Mouse (Mus musculus): ENCODE results near the gene Kctd12.
A peak's percentile ranks its signal among the peaks of the same experiment; 100 is the strongest.

The Kctd12 gene

DNA sequence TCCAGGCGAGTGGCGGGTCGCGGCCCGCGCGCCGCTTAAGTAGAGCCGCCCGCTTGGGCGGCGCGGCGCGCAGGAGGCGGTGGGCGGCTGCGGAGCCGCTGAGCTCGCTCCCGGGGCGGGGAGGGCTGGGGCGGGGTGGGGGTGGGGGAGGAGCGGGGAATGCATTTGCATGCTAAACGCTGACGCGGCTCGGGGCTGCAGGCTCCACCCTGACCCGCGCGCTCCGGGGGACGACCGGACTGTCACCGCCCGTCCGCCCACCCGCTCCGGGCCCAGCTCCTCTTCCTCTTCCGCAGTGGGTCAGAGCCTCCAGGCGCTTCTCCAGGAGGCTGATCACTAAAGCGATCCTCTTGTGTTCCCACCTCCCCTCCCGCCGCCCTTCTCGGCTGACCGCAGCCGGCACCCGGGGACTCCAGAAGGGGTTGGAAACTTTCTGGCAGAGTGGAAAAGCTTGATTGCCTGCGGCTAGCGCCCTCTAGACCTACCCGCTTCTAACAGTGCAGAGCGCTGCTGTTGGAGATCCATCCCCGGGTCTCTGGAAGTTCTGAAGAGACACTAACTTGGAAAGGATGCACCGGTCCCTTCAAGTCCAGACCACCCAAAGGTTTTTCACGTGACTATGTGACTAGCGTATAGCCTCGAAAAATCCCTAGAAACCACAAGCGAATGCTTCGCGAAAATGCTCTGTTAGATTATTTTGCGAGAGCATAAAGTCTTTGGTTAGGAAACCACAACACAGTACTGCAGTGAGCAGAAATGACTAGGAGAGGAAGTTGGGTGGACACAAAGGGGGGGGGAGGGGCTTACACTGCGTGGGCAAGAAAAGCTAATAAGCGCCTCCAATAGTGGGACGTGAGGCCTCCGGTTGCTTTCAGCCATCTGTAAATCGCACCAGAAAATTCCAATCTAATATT lies at the start of gene Kctd12:
Kctd12 (minus strand) TSS at position 11 of the 914 bp plus-strand sequence.
- DNase-seq = peak; percentile 86 to 93

DNA sequence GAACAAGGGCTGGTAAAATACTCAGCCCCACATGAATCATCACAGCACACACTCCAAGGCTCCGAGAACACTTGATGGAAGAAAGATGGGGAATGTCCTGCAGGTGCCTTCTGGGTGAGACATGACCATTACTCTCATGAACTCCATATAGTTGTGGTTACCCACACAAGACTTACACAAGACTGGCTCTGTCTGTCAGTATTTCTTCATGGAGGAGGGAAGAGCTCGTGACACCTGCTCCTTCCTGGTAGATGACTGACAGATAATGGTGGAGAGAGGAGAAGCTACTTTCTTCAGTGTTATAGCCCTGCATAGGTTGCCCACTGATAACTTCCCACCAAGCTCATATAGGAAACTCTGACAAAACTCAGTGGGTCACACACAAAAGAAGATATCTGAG lies 46.8 kb upstream of the Kctd12 start:
- DNase-seq = no peak

DNA sequence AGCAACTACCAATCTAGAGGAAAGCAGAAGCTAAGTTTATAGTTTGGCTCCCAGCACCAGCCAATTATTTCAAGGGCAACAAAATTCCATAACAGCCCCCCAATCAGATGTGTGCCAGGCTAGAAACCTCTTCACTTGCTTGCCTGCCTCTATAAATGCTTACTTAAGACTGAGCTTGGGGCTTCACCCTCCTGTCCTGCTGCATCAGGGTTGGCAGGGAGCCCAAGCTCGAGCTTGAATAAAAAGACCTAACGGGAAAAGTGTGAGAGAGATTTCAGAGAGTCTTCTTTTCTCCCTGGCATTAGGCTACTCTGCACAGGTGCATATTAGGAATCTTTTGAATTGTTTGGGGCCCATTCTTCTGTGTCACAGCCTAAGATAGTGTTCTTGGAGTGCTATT lies 37.6 kb upstream of the Kctd12 start:
- DNase-seq = peak; percentile 33 to 34

DNA sequence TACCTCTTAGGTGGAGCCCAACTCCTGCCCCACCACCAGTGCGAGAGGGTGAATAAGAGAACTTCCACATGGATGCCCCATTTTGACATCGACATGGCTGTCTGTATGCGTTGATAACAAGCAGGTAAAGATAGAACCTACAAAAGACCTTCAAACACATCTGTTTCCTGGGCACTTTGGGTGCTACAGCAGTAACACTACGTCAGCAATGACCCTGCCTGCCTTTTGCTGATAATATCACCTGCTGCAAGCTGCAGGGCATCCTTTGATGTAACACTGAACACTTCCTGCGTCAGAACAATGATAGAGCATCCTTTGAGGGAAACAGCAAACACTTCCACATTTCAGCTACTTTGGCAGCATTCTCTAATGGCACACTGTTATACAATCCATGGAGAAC lies 34.6 kb upstream of the Kctd12 start:
- DNase-seq = no peak

DNA sequence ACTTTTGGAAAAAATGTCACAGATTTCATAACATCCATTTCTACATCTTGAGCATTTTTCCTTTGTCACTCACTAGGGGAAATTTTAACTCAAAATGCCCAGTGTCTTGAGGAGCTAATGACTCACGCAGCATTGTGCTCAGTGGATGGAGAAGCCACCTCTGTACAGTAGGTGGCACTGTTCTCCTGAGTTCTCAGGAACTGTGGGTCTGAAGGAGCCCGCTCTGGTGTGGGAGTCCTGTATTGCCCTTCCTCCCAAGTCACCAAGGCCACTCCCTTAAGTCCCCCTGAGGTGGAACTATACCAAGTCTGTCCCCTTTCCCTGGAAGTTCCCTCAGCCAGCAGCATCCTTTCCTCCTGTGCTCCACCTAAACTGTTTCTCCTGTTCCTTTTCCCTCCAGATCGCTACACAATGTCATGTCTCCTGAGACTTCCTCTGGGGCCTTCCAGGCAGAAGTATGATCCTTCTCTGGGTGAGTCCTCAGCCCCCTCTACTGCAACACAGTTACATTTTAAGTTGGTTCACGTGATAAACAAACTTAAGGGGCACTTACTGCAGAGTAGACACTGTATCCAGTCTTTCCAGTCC lies 30.2 kb upstream of the Kctd12 start:
- DNase-seq = peak; percentile 69 to 80

DNA sequence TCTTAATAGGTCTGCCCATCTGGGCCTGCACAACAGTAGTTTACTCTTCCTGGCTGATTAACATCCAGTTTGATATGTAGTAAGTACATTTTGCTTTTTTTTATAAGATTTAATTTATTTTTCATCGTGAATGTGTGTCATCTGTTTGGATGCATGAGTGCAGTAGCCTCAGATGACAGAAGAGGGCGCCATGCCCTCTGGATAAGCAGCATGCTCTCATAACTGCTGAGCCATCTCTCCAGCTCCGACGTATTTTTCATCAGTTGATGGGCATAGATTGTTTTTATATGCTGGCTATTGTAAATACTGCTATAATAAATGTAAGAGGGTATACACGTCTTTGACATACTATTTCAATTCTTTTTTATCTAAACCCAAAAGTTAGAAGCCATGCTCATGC lies 29.3 kb upstream of the Kctd12 start:
- DNase-seq = peak; percentile 54

DNA sequence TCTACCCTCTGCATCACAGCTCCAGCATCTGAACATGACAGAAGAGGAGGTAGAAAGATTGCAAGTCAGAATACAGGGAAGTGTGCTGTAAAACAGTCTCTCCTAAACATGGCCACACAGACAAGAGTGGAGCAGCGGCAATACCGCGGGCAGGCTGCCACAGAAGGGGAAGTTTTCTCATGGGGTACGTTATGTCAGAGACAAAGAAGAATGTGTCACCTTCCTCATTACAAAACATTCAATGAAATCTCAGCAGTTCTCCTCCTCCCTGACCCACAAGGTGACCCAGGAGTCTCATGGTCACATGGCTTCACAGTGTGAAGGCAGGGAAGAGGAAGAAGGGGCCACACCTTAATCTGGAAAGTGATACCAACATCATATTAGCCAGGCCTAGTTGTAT lies 25.3 kb upstream of the Kctd12 start:
- no peak for DNase-seq

DNA sequence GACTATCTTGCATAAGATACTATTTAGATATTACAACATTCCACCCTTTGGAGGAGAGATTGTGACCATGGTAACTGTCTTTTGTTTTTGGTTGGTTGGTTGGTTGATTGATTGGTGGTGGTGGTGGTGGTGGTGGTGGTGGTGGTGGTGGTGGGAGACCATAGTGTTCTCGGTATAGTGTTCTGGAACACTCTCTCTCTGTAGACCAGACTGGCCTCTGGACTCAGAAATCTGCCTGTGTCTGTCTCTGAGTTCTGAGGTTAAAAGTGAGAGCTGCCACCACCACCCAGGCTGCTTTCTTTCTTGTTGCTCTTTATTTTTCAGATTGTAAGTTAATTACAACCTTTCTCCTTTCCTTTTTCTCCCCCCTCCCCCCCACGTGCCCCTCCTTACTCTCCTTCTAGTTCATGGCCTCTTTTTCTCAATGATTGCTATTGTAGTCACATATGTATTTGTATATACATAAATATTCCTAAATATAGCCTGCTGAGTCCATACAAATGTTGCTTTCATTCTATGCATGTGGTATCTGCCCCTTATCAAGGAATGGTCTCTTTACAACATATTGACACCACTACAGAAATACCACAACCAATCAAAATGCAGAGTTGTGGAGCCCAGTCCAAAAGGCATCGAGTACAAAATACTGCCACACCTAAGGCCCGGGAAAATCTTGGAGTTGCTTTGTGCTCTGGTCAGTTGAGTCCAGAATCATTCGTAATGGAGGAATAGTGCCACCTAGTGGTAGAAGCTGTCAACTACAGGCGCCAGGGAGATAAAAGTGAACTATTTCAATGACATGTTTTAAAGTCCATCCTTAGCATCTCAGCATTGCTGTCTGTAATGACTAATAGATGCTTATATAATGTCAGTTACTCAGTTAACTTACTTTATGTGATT lies 12.5 kb upstream of the Kctd12 start:
- DNase-seq = peak; percentile 84 to 86

DNA sequence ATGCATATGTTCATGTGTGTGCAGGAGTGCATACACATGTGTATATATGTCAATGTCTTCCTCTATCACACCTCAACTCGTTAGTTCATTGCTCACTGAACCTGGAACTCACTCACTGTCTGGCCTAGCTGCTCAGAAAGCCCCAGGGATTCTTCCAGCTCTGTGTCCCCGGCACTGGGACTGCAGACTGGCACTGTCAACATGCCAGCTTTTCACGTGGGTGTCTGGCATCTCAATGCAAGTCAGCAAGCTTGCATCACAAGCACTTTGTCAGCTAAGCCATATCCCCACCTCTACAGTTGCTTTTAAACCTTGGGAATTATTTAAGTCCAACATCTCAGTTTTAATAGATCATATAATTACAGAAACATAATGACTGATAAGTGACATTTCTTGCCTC lies 8.3 kb upstream of the Kctd12 start:
- no peak for DNase-seq

DNA sequence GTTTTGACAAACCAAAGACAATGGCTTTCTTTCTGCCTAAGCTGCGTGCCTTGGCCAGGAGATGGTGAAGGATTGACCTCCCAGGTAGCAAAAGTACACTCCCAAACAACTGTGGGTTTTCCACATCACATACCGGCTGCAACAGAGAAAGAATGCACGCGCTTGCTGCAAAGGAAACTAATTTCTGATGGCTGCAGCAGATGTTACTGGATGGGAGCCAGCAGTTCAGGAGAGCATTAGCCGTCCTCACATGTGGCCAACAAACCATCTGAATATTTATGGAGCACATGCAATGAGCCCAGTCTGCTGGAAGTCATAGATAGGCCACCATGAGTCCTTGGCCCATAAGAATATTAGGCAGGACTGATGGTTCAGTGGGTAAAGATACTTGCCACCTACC lies 7.4 kb upstream of the Kctd12 start:
- peak; percentile 14 to 20 for DNase-seq

DNA sequence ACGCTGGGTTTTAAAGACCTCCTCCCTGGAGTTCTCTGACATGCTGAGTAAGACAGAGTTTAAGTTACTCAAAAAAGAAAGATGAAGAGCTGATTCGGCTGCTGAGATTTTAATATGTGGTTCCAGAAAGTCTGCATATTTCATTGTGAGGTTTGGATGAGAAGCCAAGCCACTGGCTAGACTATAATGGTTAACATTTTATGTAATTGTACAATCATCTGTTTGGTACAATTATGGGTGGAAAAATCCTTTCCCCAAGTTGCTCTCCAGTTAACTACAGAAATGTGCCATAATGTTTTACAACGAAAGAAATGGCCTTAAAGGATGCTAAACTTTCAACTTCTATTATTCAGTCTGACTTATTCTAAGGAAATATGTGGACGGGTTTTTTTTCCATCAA lies 6.8 kb upstream of the Kctd12 start:
- DNase-seq = no peak

DNA sequence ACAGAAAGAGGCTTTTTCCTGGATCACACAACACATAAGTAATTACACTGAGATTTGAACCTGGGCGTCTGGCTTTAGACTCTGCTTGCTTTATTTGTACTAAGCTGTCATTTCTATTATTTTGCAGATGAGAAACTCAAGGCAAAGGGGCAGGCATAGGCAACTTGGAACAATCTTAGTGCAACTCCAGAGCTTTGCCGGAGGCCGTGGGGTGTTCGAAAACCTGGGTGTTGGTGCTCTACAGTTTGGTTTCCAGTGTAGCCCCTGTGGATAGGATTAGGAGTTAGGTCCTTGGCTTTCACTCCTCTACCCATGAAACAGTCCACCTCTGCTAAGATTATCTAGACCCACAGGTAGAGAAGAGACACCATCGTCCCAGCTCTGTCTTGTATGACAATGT lies 5.2 kb upstream of the Kctd12 start:
- DNase-seq = no peak

DNA sequence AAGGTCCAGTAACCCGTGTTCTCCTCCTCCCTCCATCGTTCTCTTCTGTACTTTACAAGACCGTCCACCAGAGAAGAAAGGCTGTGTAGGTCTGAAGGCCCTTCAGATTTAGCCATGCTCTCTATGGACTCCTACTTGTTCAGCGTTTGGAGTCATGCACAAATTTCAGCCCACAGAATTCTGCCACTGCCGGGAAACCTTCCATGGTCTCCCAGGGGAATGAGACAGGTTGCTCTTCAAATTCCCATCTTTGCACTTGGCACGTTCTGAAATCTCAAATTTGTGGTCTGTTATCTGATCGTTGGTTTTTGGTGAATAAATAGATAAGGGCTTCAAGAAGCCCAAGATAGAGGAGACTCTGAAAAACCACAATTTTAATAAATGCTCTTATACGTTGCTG lies 1.2 kb upstream of the Kctd12 start:
- DNase-seq = no peak

DNA sequence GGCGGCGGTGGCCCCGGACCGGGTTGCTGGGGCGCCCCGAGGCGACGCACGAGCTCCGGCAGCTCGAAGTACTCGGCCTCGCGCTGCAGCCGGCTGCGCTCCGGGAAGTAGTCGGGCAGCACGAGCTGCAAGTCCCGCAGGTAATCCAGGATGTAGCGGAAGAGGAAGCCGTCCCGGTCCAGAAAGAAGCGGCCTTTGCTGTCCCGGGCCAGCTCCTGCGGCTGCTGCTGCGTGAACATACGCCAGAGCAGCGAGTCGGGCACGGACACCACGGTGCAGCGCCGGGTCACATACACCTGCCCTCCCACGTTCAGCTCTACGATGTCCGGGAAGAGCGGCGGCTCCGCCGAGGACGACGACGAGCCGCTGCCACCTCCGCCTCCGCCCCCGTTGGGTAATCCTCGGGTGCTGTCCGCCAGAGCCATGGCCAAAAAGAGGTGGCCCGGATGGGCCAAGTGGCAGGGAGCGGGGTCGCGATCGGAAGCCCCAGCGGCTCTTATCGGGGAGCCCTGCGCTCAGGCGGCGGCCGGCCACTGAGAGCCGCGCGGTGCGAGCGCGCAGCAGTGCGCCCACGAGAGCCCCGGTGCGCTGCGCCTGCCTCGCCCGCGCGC lies 316 bp downstream of the Kctd12 start:
- DNase-seq = peak; percentile 63 to 83

DNA sequence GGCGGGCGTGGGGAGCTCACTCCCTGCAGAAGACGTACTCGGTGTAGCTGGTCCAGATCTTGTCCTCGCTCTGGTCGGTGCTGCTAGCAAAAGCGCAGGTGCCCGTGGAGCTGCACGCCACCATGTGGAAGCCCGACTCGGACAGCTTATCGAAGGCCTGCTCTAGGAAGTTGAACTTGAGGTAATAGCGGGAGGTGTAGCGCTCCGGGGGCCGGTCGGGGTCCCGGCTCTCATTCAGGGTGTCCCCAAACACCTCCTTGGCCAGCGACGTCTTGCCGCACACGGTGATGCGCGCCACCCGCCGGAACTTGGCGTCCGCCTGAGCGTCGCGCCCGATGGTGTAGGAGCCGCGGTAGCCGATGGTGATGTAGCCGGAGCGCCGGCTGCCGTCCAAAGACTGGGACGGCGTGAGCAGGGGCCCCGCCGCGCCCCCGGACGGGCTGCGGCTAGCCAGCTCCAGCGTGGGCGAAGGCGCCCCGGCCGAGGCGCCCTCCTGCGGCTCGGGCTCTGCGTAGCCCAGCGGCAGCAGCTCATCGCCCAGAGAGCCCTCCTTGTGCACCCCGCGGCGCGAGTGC lies 909 bp downstream of the Kctd12 start:
- DNase-seq = peak; percentile 72 to 83

DNA sequence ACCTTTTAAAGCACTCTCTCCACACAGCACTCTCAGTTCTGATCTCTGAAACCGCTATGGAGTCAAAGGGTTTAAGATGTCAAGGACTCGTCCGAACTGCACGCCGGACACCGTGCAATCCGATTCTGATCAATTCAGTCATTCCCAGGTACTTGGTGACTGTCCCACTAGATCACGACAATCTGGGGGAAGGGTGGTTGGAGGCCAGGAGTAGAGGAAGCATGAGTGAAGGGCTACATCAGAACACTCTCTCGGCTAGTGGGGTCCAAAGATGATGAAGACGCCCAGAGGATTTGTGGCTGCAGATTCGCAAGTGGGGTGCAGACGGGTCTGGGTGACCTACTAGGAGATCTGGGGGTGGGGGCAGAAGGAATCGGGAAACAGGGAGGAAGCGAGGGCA lies 1.5 kb downstream of the Kctd12 start:
- DNase-seq = no peak

DNA sequence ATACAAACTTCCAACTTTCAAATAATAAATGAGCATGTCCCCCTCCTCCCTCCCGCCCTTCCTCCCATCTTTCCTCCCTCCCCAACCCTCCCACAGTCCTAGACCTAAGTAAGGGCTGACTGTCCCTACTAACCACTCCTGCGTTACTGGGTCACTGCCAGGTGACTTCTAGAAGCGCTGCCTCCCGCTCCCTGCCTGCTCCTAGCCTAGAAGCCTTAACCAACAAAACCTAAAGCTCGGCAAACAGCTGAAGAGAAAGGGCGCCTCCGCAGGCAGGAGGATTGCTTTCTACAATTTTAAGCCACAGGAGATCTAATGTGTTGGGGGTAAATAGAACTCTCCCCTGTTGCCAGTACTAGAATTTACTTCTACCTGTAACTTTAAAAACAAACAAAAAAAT lies 2.0 kb downstream of the Kctd12 start:
- peak; percentile 53 to 70 for DNase-seq

DNA sequence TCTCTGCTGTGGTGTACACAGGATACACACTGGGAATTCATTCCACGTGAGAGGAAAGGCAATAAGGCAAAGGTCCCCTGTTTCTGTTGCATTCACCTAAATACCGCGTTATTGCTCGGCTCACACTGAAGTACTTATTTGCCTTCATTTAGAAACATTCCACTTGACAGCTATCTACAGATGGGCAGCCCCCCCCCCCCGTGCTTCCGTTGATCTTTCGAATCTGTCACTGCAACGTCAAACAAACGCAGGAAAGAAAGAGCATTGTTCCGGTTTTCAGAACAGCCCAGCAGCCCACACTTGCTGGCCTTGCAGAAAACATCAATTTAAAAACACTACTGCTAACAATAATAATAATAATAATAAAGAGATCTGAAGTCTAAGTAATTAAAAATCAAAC lies 2.6 kb downstream of the Kctd12 start:
- DNase-seq = peak in 1 of 2 experiments; percentile 4

DNA sequence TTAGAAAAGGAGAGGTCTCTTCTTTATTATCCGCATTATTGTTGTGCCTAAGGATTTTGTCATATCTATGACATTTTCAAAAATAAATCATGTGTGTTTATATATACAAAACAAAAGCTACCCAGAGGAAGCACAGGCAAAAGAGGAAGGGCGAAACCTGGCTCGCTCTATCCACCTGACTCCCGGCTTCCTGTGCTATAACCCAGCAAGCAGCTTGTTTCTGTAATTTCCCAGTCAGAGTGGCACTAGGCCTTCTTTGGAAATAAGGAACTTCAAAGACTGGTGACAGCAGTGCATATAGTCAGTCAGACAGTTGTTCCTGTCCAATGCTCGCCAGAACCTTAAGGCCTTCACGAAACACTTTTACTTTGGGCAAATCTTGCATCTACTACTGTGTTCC lies 6.6 kb downstream of the Kctd12 start:
- DNase-seq = peak; percentile 8 to 20

DNA sequence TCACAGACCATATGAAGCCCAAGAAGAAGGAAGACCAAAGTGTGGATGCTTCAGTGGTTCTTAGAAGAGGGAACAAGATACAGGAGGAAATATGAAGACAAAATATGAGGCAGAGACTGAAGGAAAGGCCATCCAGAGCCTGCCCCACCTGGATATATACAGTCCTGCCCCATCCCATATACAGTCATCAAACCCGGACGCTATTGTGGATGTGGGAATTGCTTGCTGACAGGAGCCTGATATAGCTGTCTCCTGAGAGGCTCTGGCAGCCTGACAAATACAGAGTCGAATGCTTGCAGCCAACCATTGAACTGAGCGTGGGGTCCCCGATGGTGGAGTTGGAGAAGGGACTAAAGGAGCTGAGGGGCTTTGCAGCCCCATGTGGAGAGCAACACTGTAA lies 13.6 kb downstream of the Kctd12 start:
- no peak for DNase-seq

DNA sequence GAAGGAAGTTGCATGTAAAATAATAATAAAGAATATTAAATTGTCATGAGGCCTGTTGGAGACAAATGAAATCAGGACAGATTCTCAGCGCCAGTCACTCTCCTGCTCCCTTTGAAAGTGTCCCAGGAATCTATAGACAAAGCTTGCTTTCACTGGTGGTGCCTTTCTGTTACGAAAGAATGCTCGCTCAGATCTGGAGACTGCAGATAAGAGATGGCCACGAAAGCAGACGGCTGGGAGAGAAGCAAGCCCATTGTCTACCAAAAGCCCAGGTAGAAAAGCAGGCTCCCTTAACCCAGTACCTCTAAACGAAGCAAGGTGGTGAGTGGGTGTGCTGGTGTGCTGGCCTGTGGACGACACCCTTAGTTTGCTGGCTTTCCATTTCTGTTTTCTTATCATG lies 16.2 kb downstream of the Kctd12 start:
- no peak for DNase-seq

DNA sequence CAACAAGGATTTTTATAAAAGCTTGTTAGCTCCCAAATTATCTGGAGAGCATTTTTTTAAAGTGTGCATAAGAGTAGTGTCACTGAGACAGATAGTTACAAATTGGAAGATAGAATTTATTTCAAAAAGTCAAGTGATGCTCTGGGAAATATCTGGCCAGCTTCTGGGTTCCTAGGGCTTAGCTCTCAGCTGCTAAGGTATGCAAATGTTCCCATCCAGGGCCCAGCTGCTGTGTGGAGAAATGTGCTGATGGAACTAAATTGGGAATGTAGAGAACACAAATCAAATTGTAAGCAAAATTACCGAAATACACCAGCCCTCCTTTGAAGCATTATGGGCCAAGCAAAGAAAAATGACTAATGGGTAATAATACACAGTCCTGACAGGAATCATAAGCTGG lies 16.6 kb downstream of the Kctd12 start:
- no peak for DNase-seq

DNA sequence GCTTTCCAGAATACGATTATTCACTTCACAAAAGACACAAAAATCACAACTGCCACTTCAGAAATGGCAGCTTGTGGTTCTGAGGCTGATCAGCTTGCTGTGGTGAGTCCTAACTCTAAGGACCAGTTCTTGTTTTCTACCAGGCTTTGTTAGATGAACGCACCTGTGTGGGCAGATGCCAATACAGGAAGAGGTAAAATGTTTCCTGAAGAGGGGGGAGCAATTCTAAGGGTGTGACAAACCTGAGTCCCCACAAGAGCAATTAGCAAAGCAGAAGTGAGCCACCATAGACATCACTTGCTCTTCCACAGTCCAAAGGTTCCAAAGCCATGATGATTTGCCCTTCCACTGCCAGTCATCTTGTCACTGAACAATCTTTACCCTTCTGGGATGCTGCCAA lies 20.4 kb downstream of the Kctd12 start:
- DNase-seq = no peak
